Mouse (Mus musculus) limb, embryonic 15.5 days (tissue): ENCODE results near the gene Iqcj. TPM values are rescaled to one million over a fixed set of nuclear protein-coding genes. Genes with fewer than 3 reads are reported as not detected.
A peak's percentile ranks its signal among the peaks of the same experiment; 100 is the strongest.

ENCODE experiments used
- ATAC-seq: fragments of 200-750 bp; cut with Nextera tagmentation; 2 replicates; pipeline ENCODE4 v1.8.0; 2017; ENCODE audit warnings: low read depth, moderate TSS enrichment; ENCODE audit not compliant: insufficient number of reproducible peaks, low FRiP score, low TSS enrichment
- H3K27ac ChIP-seq: fragments of 300-500 bp; sonication (generic); 2 replicates; pipeline ENCODE4 v1.5.1; 2015; ENCODE audit warnings: moderate library complexity, mild to moderate bottlenecking, inconsistent platforms
- H3K27me3 ChIP-seq: fragments of 300-500 bp; sonication (generic); 2 replicates; pipeline ENCODE4 v1.6.1; 2015; ENCODE audit warnings: inconsistent platforms
- H3K36me3 ChIP-seq: fragments of 300-500 bp; sonication (generic); 2 replicates; pipeline ENCODE4 v1.6.1; 2015; ENCODE audit warnings: inconsistent platforms
- H3K4me1 ChIP-seq: fragments of 300-500 bp; sonication (generic); 2 replicates; pipeline ENCODE4 v1.6.1; 2015; ENCODE audit warnings: inconsistent platforms
- H3K4me2 ChIP-seq: fragments of 300-500 bp; sonication (generic); 2 replicates; pipeline ENCODE4 v1.6.1; 2015; ENCODE audit warnings: mild to moderate bottlenecking, inconsistent platforms
- H3K4me3 ChIP-seq: fragments of 300-500 bp; sonication (generic); 2 replicates; pipeline ENCODE4 v1.5.1; 2015; ENCODE audit warnings: mild to moderate bottlenecking, inconsistent platforms
- H3K9ac ChIP-seq: fragments of 300-500 bp; sonication (generic); 2 replicates; pipeline ENCODE4 v1.6.1; 2015; ENCODE audit warnings: inconsistent platforms
- H3K9me3 ChIP-seq: fragments of 300-500 bp; sonication (generic); 2 replicates; pipeline ENCODE4 v1.6.1; 2016; ENCODE audit warnings: inconsistent platforms
- WGBS: fragments of 180-500 bp; shearing (Covaris S2); methylation state at CpG from one replicate; pipeline ENCODE4 v1.1.7; 2015; 5-methylcytosine and 5-hydroxymethylcytosine counted together
- polyA plus RNA-seq: library from polyadenylated mRNA; unstranded; fragments of >200 nt; fragmentation: Nextera tagmentation; extraction: Ambion mirVana; gene quantifications from 2 replicates; pipeline ENCODE4 v1.2.1, GENCODE M21; 2015

The Iqcj gene
- polyA plus RNA-seq, result 0.15 TPM in 1 of 2 replicates, not detected in the other

- Histone ChIP-seq H3K27ac (no peak within 1 kb of the TSS), H3K4me1 (peaks cover 5% of the 10 kb centered on the region; the same call in 1 of the 2 replicates), H3K4me3 (peak within 1 kb of the TSS; percentile 2; the same call in 1 of the 2 replicates), H3K9ac (no peak within 1 kb of the TSS), H3K9me3 (no peaks in the 10 kb centered on the region), H3K27me3 (peaks cover 16% of the 10 kb centered on the region; the same call in 1 of the 2 replicates), H3K36me3 (no peaks in the 10 kb centered on the region), H3K4me2 (peak within 1 kb of the TSS; percentile 37)
- no peak for ATAC-seq
- 20% methylated on average over 15 of the region's 15 CpGs for WGBS
Observed at GRCm38 (mm10) chr3:67892026-67892705, at the start of gene Iqcj, which contains the start of gene Iqschfp. Gene Iqcj, plus strand, starts transcription at chr3:67892220. Gene Iqschfp, plus strand, starts transcription at chr3:67892232.

- 83% methylated on average over 5 of the region's 5 CpGs for WGBS
- Histone ChIP-seq H3K27ac (no peak overlapping the region), H3K4me1 (no peaks in the 10 kb centered on the region), H3K4me3 (no peak overlapping the region), H3K27me3 (no peaks in the 10 kb centered on the region), H3K9ac (no peak overlapping the region), H3K9me3 (no peaks in the 10 kb centered on the region), H3K4me2 (no peak overlapping the region), H3K36me3 (no peaks in the 10 kb centered on the region)
- no peak for ATAC-seq
Observed at GRCm38 (mm10) chr3:67852397-67852796, 39.6 kb upstream of the Iqcj start.

GRCm38 (mm10) chr3:67861524-67861923, 30.5 kb upstream of the Iqcj start:
- WGBS, result 89% methylated on average over 3 of the region's 3 CpGs
- Histone ChIP-seq H3K9ac (no peak overlapping the region), H3K9me3 (no peaks in the 10 kb centered on the region), H3K27me3 (no peaks in the 10 kb centered on the region), H3K4me1 (no peaks in the 10 kb centered on the region), H3K27ac (no peak overlapping the region), H3K36me3 (no peaks in the 10 kb centered on the region), H3K4me2 (no peak overlapping the region), H3K4me3 (no peak overlapping the region)
- no peak for ATAC-seq

- 15% methylated on average over 13 of the region's 13 CpGs for WGBS
Observed at GRCm38 (mm10) chr3:67867420-67868065, 24.5 kb upstream of the Iqcj start.

GRCm38 (mm10) chr3:67869424-67869823, 22.6 kb upstream of the Iqcj start:
- Histone ChIP-seq H3K36me3 (no peaks in the 10 kb centered on the region), H3K9ac (no peak overlapping the region), H3K27me3 (no peaks in the 10 kb centered on the region), H3K4me1 (peaks cover 5% of the 10 kb centered on the region; the same call in 1 of the 2 replicates), H3K4me3 (no peak overlapping the region), H3K9me3 (no peaks in the 10 kb centered on the region), H3K27ac (no peak overlapping the region), H3K4me2 (no peak overlapping the region)
- 78% methylated on average over 1 of the region's 1 CpGs for WGBS
- ATAC-seq, result no peak

More at GRCm38 (mm10) chr3:67867420-67868065, 24.5 kb upstream of the Iqcj start:
- H3K9ac ChIP-seq, result no peak overlapping the region
- H3K4me3 ChIP-seq, result no peak overlapping the region
- H3K27ac ChIP-seq, result no peak overlapping the region
- 0 out of 2 replicates have a peak, but pooled peaks have one; percentile 19 for ATAC-seq
- H3K4me2 ChIP-seq, result 0 out of 2 replicates have a peak overlapping the region, but pooled peaks have one; percentile 10
- H3K9me3 ChIP-seq, result no peaks in the 10 kb centered on the region
- H3K4me1 ChIP-seq, result peaks cover 5% of the 10 kb centered on the region; the same call in 1 of the 2 replicates
- H3K27me3 ChIP-seq, result no peaks in the 10 kb centered on the region
- no peaks in the 10 kb centered on the region for H3K36me3 ChIP-seq

- no peaks in the 10 kb centered on the region for H3K36me3 ChIP-seq
- ATAC-seq, result no peak
- no peak overlapping the region for H3K9ac ChIP-seq
- 61% methylated on average over 4 of the region's 4 CpGs for WGBS
- no peak overlapping the region for H3K4me2 ChIP-seq
- H3K9me3 ChIP-seq, result no peaks in the 10 kb centered on the region
- H3K4me3 ChIP-seq, result no peak overlapping the region
- H3K4me1 ChIP-seq, result no peaks in the 10 kb centered on the region
- H3K27ac ChIP-seq, result no peak overlapping the region
- H3K27me3 ChIP-seq, result no peaks in the 10 kb centered on the region
Observed at GRCm38 (mm10) chr3:67877253-67877652, 14.8 kb upstream of the Iqcj start.

- Histone ChIP-seq H3K9ac (no peak overlapping the region), H3K4me3 (no peak overlapping the region), H3K9me3 (no peaks in the 10 kb centered on the region), H3K4me2 (no peak overlapping the region), H3K4me1 (no peaks in the 10 kb centered on the region), H3K27me3 (peaks cover 7% of the 10 kb centered on the region; the same call in 1 of the 2 replicates), H3K27ac (no peak overlapping the region), H3K36me3 (no peaks in the 10 kb centered on the region)
- WGBS, result 81% methylated on average over 3 of the region's 3 CpGs
- ATAC-seq, result no peak
Observed at GRCm38 (mm10) chr3:67884335-67884734, 7.7 kb upstream of the Iqcj start.

- ATAC-seq, result no peak
- no peak overlapping the region for H3K4me2 ChIP-seq
- no peak overlapping the region for H3K9ac ChIP-seq
- no peak overlapping the region for H3K27ac ChIP-seq
- peaks cover 14% of the 10 kb centered on the region; the same call in 1 of the 2 replicates for H3K27me3 ChIP-seq
- H3K4me1 ChIP-seq, result no peaks in the 10 kb centered on the region
- no peaks in the 10 kb centered on the region for H3K9me3 ChIP-seq
- H3K4me3 ChIP-seq, result no peak overlapping the region
- H3K36me3 ChIP-seq, result no peaks in the 10 kb centered on the region
- WGBS, result 67% methylated on average over 1 of the region's 1 CpGs
Observed at GRCm38 (mm10) chr3:67886176-67886575, 5.8 kb upstream of the Iqcj start.

GRCm38 (mm10) chr3:67887251-67887650, 4.8 kb upstream of the Iqcj start:
- no peak for ATAC-seq
- Histone ChIP-seq H3K9me3 (no peaks in the 10 kb centered on the region), H3K27ac (no peak overlapping the region), H3K4me3 (no peak overlapping the region), H3K4me1 (no peaks in the 10 kb centered on the region), H3K36me3 (no peaks in the 10 kb centered on the region), H3K4me2 (no peak overlapping the region), H3K27me3 (peaks cover 16% of the 10 kb centered on the region; the same call in 1 of the 2 replicates), H3K9ac (no peak overlapping the region)

GRCm38 (mm10) chr3:67892768-67893167, 748 bp downstream of the Iqcj start:
- peaks cover 16% of the 10 kb centered on the region; the same call in 1 of the 2 replicates for H3K27me3 ChIP-seq
- ATAC-seq, result no peak
- H3K27ac ChIP-seq, result no peak overlapping the region
- 38% methylated on average over 10 of the region's 10 CpGs for WGBS
- H3K9ac ChIP-seq, result no peak overlapping the region
- H3K4me2 ChIP-seq, result 0 out of 2 replicates have a peak overlapping the region, but pooled peaks have one; percentile 37
- H3K9me3 ChIP-seq, result no peaks in the 10 kb centered on the region
- no peaks in the 10 kb centered on the region for H3K36me3 ChIP-seq
- H3K4me1 ChIP-seq, result peaks cover 5% of the 10 kb centered on the region; the same call in 1 of the 2 replicates
- H3K4me3 ChIP-seq, result no peak overlapping the region

- Histone ChIP-seq H3K27ac (no peak overlapping the region), H3K9ac (no peak overlapping the region), H3K4me3 (no peak overlapping the region), H3K4me1 (no peaks in the 10 kb centered on the region), H3K9me3 (no peaks in the 10 kb centered on the region), H3K4me2 (no peak overlapping the region), H3K36me3 (no peaks in the 10 kb centered on the region), H3K27me3 (no peaks in the 10 kb centered on the region)
- WGBS, result 67% methylated on average over 4 of the region's 4 CpGs
- no peak for ATAC-seq
Observed at GRCm38 (mm10) chr3:67902517-67902916, 10.5 kb downstream of the Iqcj start.

GRCm38 (mm10) chr3:67908586-67908985, 16.6 kb downstream of the Iqcj start:
- Histone ChIP-seq H3K27me3 (no peaks in the 10 kb centered on the region), H3K4me1 (no peaks in the 10 kb centered on the region), H3K27ac (no peak overlapping the region), H3K9ac (no peak overlapping the region), H3K4me2 (no peak overlapping the region), H3K4me3 (no peak overlapping the region), H3K9me3 (no peaks in the 10 kb centered on the region), H3K36me3 (no peaks in the 10 kb centered on the region)
- 68% methylated on average over 2 of the region's 2 CpGs for WGBS
- ATAC-seq, result no peak
